Mouse (Mus musculus) adrenal gland, postnatal 36 days (tissue): ENCODE results near the gene Fars2. TPM values are rescaled to one million over a fixed set of nuclear protein-coding genes. Genes with fewer than 3 reads are reported as not detected.

Experiments
- DNase-seq, 2 experiments: peaks; one replicate each; pipeline ENCODE4 v3.0.0; 2021; ENCODE audit warnings: mixed read lengths in 1 of 2
- total RNA-seq, 2 experiments: library from RNA; stranded (reverse); gene quantifications; 2 replicates each; pipeline ENCODE4 v1.2.3; 2021

Gene Fars2
- total RNA-seq, 2 experiments from 2014 or later, result 80.9 to 94.7 TPM

GRCm38 (mm10) chr13:36578569-36579333, 461.5 kb downstream of the Fars2 start:
- DNase-seq, result peak; percentile 74 to 81

GRCm38 (mm10) chr13:36582406-36583070, 465.3 kb downstream of the Fars2 start:
- no peak for DNase-seq

GRCm38 (mm10) chr13:36583481-36584151, 466.4 kb downstream of the Fars2 start:
- peak in 1 of 2 experiments; percentile 8 for DNase-seq

- DNase-seq, result no peak
Observed at GRCm38 (mm10) chr13:36584197-36584596, 467.0 kb downstream of the Fars2 start.

- no peak for DNase-seq
Observed at GRCm38 (mm10) chr13:36589092-36589491, 471.9 kb downstream of the Fars2 start.

GRCm38 (mm10) chr13:36592291-36592690, 475.1 kb downstream of the Fars2 start:
- DNase-seq, result no peak

GRCm38 (mm10) chr13:36606717-36607116, 489.5 kb downstream of the Fars2 start:
- no peak for DNase-seq

GRCm38 (mm10) chr13:36607871-36608270, 490.7 kb downstream of the Fars2 start:
- DNase-seq, result no peak

- DNase-seq, result no peak
Observed at GRCm38 (mm10) chr13:36610426-36610825, 493.2 kb downstream of the Fars2 start.

- no peak for DNase-seq
Observed at GRCm38 (mm10) chr13:36612785-36613750, 495.9 kb downstream of the Fars2 start.

- peak; percentile 6 to 8 for DNase-seq
Observed at GRCm38 (mm10) chr13:36620498-36621332, 503.5 kb downstream of the Fars2 start.

GRCm38 (mm10) chr13:36621333-36621659, 504.1 kb downstream of the Fars2 start:
- no peak for DNase-seq

GRCm38 (mm10) chr13:36623556-36623955, 506.3 kb downstream of the Fars2 start:
- DNase-seq, result no peak

GRCm38 (mm10) chr13:36629154-36629553, 511.9 kb downstream of the Fars2 start:
- DNase-seq, result no peak

- DNase-seq, result no peak
Observed at GRCm38 (mm10) chr13:36648257-36648656, 531.0 kb downstream of the Fars2 start.

GRCm38 (mm10) chr13:36654251-36654650, 537.0 kb downstream of the Fars2 start:
- DNase-seq, result no peak

GRCm38 (mm10) chr13:36679345-36679744, 562.1 kb downstream of the Fars2 start:
- DNase-seq, result peak; percentile 15 to 24

- no peak for DNase-seq
Observed at GRCm38 (mm10) chr13:36680690-36681355, 563.6 kb downstream of the Fars2 start.

- no peak for DNase-seq
Observed at GRCm38 (mm10) chr13:36683581-36683980, 566.4 kb downstream of the Fars2 start.

- peak; percentile 79 to 84 for DNase-seq
Observed at GRCm38 (mm10) chr13:36695516-36696201, 578.4 kb downstream of the Fars2 start.
